26 mouse cellular contexts compared by ENCODE assay signal in genomic region chr13:45956287-45956686, GRCm38 (mm10). TPM values are rescaled to one million over a fixed set of nuclear protein-coding genes. Genes with fewer than 3 reads are reported as not detected.
A peak's percentile ranks its signal among the peaks of the same experiment; 100 is the strongest.
DNase-seq lines count a peak whose midpoint lies in the region; ATAC-seq and TF ChIP-seq lines count a peak whose summit lies in the region.
"Had no signal": no experiment of that assay in that cellular context is flagged by ENCODE, and none has a peak within 500 bp of the region (broad histone marks: within the 10 kb centered on the region; RNA-seq: fewer than 3 reads in every experiment).

No protein-coding gene starts in this region.

- H3K9me3 ChIP-seq in liver, embryonic 12.5 days (replicated peaks), result no peaks in the 10 kb centered on the region
- H3K9me3 ChIP-seq in intestine, embryonic 15.5 days, result no peaks in the 10 kb centered on the region
- H3K9me3 ChIP-seq: embryonic facial prominence, embryonic 10.5 days; embryonic facial prominence, embryonic 13.5 days; forebrain, embryonic 10.5 days; forebrain, embryonic 13.5 days; heart, embryonic 10.5 days; heart, embryonic 13.5 days had no signal

- H3K4me3 ChIP-seq in liver, adult 2 months (ENCODE audit: insufficient read depth, low read depth, low read length), result no peak overlapping the region
- no peak overlapping the region for H3K4me3 ChIP-seq in liver, embryonic 12.5 days
- H3K4me3 ChIP-seq in intestine, embryonic 15.5 days (replicated peaks), result no peak overlapping the region
- no peak overlapping the region for H3K4me3 ChIP-seq in small intestine, adult 2 months (ENCODE audit: low read depth, low read length)
- H3K4me3 ChIP-seq: embryonic facial prominence, embryonic 10.5 days; embryonic facial prominence, embryonic 13.5 days; forebrain, embryonic 10.5 days; forebrain, embryonic 13.5 days; heart, adult 2 months; heart, embryonic 10.5 days; heart, embryonic 13.5 days had no signal

- H3K4me2 ChIP-seq in liver, embryonic 12.5 days, result no peak overlapping the region
- no peak overlapping the region for H3K4me2 ChIP-seq in intestine, embryonic 15.5 days (replicated peaks)
- H3K4me2 ChIP-seq: embryonic facial prominence, embryonic 13.5 days; forebrain, embryonic 13.5 days; heart, embryonic 13.5 days; hindbrain, embryonic 14.5 days had no signal

- 79% methylated on average over 6 of the region's 6 CpGs for WGBS in liver, adult 2 months
- 71% methylated on average over 6 of the region's 6 CpGs for WGBS in liver, embryonic 12.5 days (ENCODE audit: insufficient replicate concordance)
- WGBS in intestine, embryonic 15.5 days, result 65% methylated on average over 6 of the region's 6 CpGs
- 40% methylated on average over 6 of the region's 6 CpGs for WGBS in small intestine, adult 2 months

- peaks cover 47% of the 10 kb centered on the region for H3K4me1 ChIP-seq in liver, adult 2 months (ENCODE audit: control insufficient read depth, insufficient read depth, low read length)
- peaks cover 9% of the 10 kb centered on the region; the same call in 1 of the 2 replicates for H3K4me1 ChIP-seq in liver, embryonic 12.5 days
- peaks cover 11% of the 10 kb centered on the region; the same call in 1 of the 2 replicates for H3K4me1 ChIP-seq in intestine, embryonic 15.5 days (replicated peaks)
- H3K4me1 ChIP-seq in small intestine, adult 2 months (ENCODE audit: control insufficient read depth, insufficient read depth, insufficient read length, low read length), result peaks cover 30% of the 10 kb centered on the region; the same call in 1 of the 2 replicates

- no peak for ATAC-seq in liver, embryonic 12.5 days
- ATAC-seq in intestine, embryonic 15.5 days, result peak; percentile 75
- ATAC-seq: forebrain, embryonic 13.5 days; forebrain, embryonic 16.5 days; hindbrain, postnatal 0 days had no signal

- peak overlapping the region; percentile 62 for H3K27ac ChIP-seq in liver, adult 2 months (replicated peaks; ENCODE audit: insufficient read depth, low read depth, low read length)
- H3K27ac ChIP-seq in liver, embryonic 12.5 days, result no peak overlapping the region
- H3K27ac ChIP-seq in intestine, embryonic 15.5 days, result no peak overlapping the region
- peak overlapping the region; percentile 83 for H3K27ac ChIP-seq in small intestine, adult 2 months (ENCODE audit: insufficient read depth, low read depth, low read length)
- H3K27ac ChIP-seq: embryonic facial prominence, embryonic 10.5 days; embryonic facial prominence, embryonic 13.5 days; forebrain, embryonic 10.5 days; forebrain, embryonic 13.5 days; heart, adult 2 months; heart, embryonic 10.5 days; heart, embryonic 13.5 days; hindbrain, embryonic 14.5 days; hindbrain, postnatal 0 days had no signal

- no peak for TF ChIP-seq POLR2A in liver, adult 2 months (IDR thresholded peaks at IDR 0.05; ENCODE audit: extremely low read depth, insufficient read depth, low read length)
- no peak for TF ChIP-seq POLR2A in small intestine, adult 2 months (IDR thresholded peaks at IDR 0.05; ENCODE audit: low read depth, low read length)

- no peak overlapping the region for H3K9ac ChIP-seq in liver, adult 2 months (ENCODE audit: low read depth, low read length)
- H3K9ac ChIP-seq in liver, embryonic 12.5 days, result no peak overlapping the region
- H3K9ac ChIP-seq in intestine, embryonic 15.5 days, result no peak overlapping the region
- H3K9ac ChIP-seq: embryonic facial prominence, embryonic 13.5 days; forebrain, embryonic 13.5 days; heart, embryonic 13.5 days; hindbrain, embryonic 14.5 days had no signal

- TF ChIP-seq CTCF in liver, adult 2 months (IDR thresholded peaks at IDR 0.05; ENCODE audit: low read depth, low read length), result no peak
- no peak for TF ChIP-seq CTCF in small intestine, adult 2 months (IDR thresholded peaks at IDR 0.05; ENCODE audit: extremely low read depth, insufficient read length, insufficient replicate concordance, low read depth, low read length)

- H3K79me2 ChIP-seq in liver, adult 2 months (ENCODE audit: control insufficient read depth, insufficient read depth, low read length), result peaks cover 21% of the 10 kb centered on the region; the same call in 1 of the 2 replicates

- H3K36me3 ChIP-seq in liver, adult 2 months (ENCODE audit: control insufficient read depth, insufficient read depth, low read length), result peaks cover 5% of the 10 kb centered on the region; the same call in 1 of the 2 replicates
- no peaks in the 10 kb centered on the region for H3K36me3 ChIP-seq in liver, embryonic 12.5 days
- H3K36me3 ChIP-seq in intestine, embryonic 15.5 days, result no peaks in the 10 kb centered on the region
- H3K36me3 ChIP-seq in small intestine, adult 2 months (ENCODE audit: control insufficient read depth, insufficient read depth, low read length), result no peaks in the 10 kb centered on the region
- H3K36me3 ChIP-seq: embryonic facial prominence, embryonic 10.5 days; embryonic facial prominence, embryonic 13.5 days; forebrain, embryonic 10.5 days had no signal

- DNase-seq in liver, adult 2 months (ENCODE audit: extremely low read depth, low read depth, low spot score), result no peak
- DNase-seq in layer of hippocampus, adult 9-10 months (ENCODE audit: low spot score), result no peak
- no peak for DNase-seq in kidney, postnatal 10 days
- DNase-seq: cerebellum, adult 11 months; cerebellum, adult 8-10 months; cerebellum, postnatal 10 days; cerebellum, postnatal 36 days; embryo, embryonic 11 days; gastrocnemius, postnatal 10 days; gastrocnemius, postnatal 36 days; heart, adult 2 months; heart, postnatal 14 days; heart, postnatal 4 days had no signal

- no peaks in the 10 kb centered on the region for H3K27me3 ChIP-seq in liver, adult 2 months (ENCODE audit: control insufficient read depth, insufficient read depth, low read length)
- H3K27me3 ChIP-seq in liver, embryonic 12.5 days (replicated peaks), result no peaks in the 10 kb centered on the region
- H3K27me3 ChIP-seq in intestine, embryonic 15.5 days (replicated peaks), result no peaks in the 10 kb centered on the region
- H3K27me3 ChIP-seq in small intestine, adult 2 months (ENCODE audit: control insufficient read depth, insufficient read depth, low read length), result no peaks in the 10 kb centered on the region
- H3K27me3 ChIP-seq: embryonic facial prominence, embryonic 13.5 days; forebrain, embryonic 13.5 days; heart, embryonic 13.5 days; Patski had no signal

RNA-seq across cellular contexts. Expression of gene Atxn1, which starts 8.5 kb away (rescaled TPM):
- total RNA-seq in liver, adult 2 months (2014; rRNA removed), result 7.8 and 8.7 TPM in 2 replicates
- 7.7 and 8.3 TPM in 2 replicates for polyA plus RNA-seq in liver, adult 2 months (2012; rRNA removed)
- 1.6 and 1.7 TPM in 2 replicates for polyA plus RNA-seq in liver, embryonic 12.5 days (2016; fragmentation: Nextera tagmentation; extraction: Ambion mirVana)
- polyA plus RNA-seq in intestine, embryonic 15.5 days (2015; fragmentation: Nextera tagmentation; extraction: Ambion mirVana), result 5.7 and 6.1 TPM in 2 replicates
- polyA plus RNA-seq in small intestine, adult 2 months (2012; rRNA removed), result 9.2 and 34.9 TPM in 2 replicates

Comparison
In these comparisons a context has a peak if more than half of its experiments do, and no peak if none do; other contexts are left out.
1. H3K27ac ChIP-seq: peak in liver, adult 2 months (single experiment) and small intestine, adult 2 months (single experiment); none in liver, embryonic 12.5 days (single experiment) and intestine, embryonic 15.5 days (single experiment).